Mouse (Mus musculus) natural killer cell, adult 2 months (primary cell): ENCODE measurements at regions not wholly inside any gene's neighbourhood (a gene's known extent, or its start where the extent isn't known, plus 50 kb on each side); places are given as distances from the start of the nearest gene placed in this dataset.

Source experiments
- DNase-seq, 2 experiments: peaks; one replicate each; pipeline ENCODE4 v3.0.0; 2022; ENCODE audit warnings: low spot score in 2 of 2

- no peak for DNase-seq
Observed at GRCm38 (mm10) chr4:106112981-106113380, 203.0 kb upstream of the Usp24 start.

GRCm38 (mm10) chr4:106113747-106114146, 202.3 kb upstream of the Usp24 start:
- DNase-seq: no peak

GRCm38 (mm10) chr4:106116611-106117010, 199.4 kb upstream of the Usp24 start:
- no peak for DNase-seq

- DNase-seq: no peak
Observed at GRCm38 (mm10) chr4:106121306-106121705, 194.7 kb upstream of the Usp24 start.

GRCm38 (mm10) chr4:106123038-106123654, 192.9 kb upstream of the Usp24 start:
- no peak for DNase-seq

- DNase-seq: no peak
Observed at GRCm38 (mm10) chr4:106127199-106127598, 188.8 kb upstream of the Usp24 start.

GRCm38 (mm10) chr4:106127641-106128040, 188.4 kb upstream of the Usp24 start:
- peak; percentile 9 to 20 for DNase-seq

- no peak for DNase-seq
Observed at GRCm38 (mm10) chr4:106129327-106129726, 186.7 kb upstream of the Usp24 start.

- DNase-seq: no peak
Observed at GRCm38 (mm10) chr4:106129803-106130202, 186.2 kb upstream of the Usp24 start.

- no peak for DNase-seq
Observed at GRCm38 (mm10) chr4:106133746-106134730, 182.0 kb upstream of the Usp24 start.

- DNase-seq: no peak
Observed at GRCm38 (mm10) chr4:106142741-106143140, 173.3 kb upstream of the Usp24 start.

- DNase-seq: no peak
Observed at GRCm38 (mm10) chr4:106144351-106145116, 171.5 kb upstream of the Usp24 start.

- DNase-seq: no peak
Observed at GRCm38 (mm10) chr4:106146919-106147460, 169.0 kb upstream of the Usp24 start.

GRCm38 (mm10) chr4:106148866-106149265, 167.1 kb upstream of the Usp24 start:
- no peak for DNase-seq

- DNase-seq: no peak
Observed at GRCm38 (mm10) chr4:106149471-106150048, 166.5 kb upstream of the Usp24 start.

GRCm38 (mm10) chr4:106150775-106151174, 165.2 kb upstream of the Usp24 start:
- DNase-seq: no peak

GRCm38 (mm10) chr4:106157451-106158179, 158.4 kb upstream of the Usp24 start:
- no peak for DNase-seq

GRCm38 (mm10) chr4:106161592-106161991, 154.4 kb upstream of the Usp24 start:
- DNase-seq: peak; percentile 1 to 5

- DNase-seq: no peak
Observed at GRCm38 (mm10) chr4:106162551-106162950, 153.5 kb upstream of the Usp24 start.

- DNase-seq: no peak
Observed at GRCm38 (mm10) chr4:106163220-106163619, 152.8 kb upstream of the Usp24 start.

- no peak for DNase-seq
Observed at GRCm38 (mm10) chr4:106167716-106168115, 148.3 kb upstream of the Usp24 start.
